Mouse (Mus musculus): ENCODE results near the gene Olfr812. TPM values are rescaled to one million over a fixed set of nuclear protein-coding genes. Genes with fewer than 3 reads are reported as not detected.
"Not testable (repeated sequence)": the region's sequence is repeated elsewhere in the genome, so short reads cannot be mapped to it uniquely, and the experiment has no call there.

Gene Olfr812
- total RNA-seq (2014; rRNA removed) (not detected in 2 replicates), polyA plus RNA-seq (2015; fragmentation: Nextera tagmentation; extraction: Ambion mirVana) (not detected in 2 replicates)

DNA sequence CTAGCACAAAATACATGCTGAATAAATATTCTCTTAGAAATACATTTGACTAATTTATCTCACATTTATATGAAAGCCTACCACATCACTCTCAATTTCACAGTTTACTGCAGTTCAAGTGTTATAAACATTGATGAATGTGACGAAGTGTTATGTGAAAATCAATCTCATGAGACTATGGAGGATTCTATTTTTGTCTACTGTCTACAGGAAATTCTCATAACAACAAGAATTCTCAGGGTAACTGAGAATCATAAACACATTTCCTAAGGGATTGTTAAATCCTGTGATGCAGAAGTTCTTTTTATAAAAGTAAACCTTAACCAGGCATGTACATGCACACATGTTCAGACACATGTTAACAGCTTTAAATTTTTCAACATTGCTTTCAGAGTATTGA lies at the start of gene Olfr812:
Gene Olfr812, minus strand, starts transcription at position 101 of the 400 bp plus-strand sequence.
- Histone ChIP-seq H3K9ac (replicated peaks; ENCODE audit: low read length) (no peak within 1 kb of the TSS), H3K36me3 (ENCODE audit: insufficient read depth, low read length) (no peaks in the 10 kb centered on the region), H3K4me2 (ENCODE audit: low read depth, low read length) (no peak within 1 kb of the TSS), H3K27ac (no peak within 1 kb of the TSS), H3K4me3 (ENCODE audit: low read length) (no peak within 1 kb of the TSS), H3K9me3 (ENCODE audit: low read length) (no peaks in the 10 kb centered on the region), H3K27me3 (ENCODE audit: insufficient read depth, low read length) (no peaks in the 10 kb centered on the region), H3K4me1 (ENCODE audit: insufficient read depth, low read length) (no peaks in the 10 kb centered on the region)
- WGBS, result 67% methylated on average over 1 of the region's 1 CpGs
- TF ChIP-seq CTCF (IDR thresholded peaks at IDR 0.05; ENCODE audit: low read depth), result no peak
- DNase-seq (ENCODE audit: low spot score) (no peak), ATAC-seq (no peak)

DNA sequence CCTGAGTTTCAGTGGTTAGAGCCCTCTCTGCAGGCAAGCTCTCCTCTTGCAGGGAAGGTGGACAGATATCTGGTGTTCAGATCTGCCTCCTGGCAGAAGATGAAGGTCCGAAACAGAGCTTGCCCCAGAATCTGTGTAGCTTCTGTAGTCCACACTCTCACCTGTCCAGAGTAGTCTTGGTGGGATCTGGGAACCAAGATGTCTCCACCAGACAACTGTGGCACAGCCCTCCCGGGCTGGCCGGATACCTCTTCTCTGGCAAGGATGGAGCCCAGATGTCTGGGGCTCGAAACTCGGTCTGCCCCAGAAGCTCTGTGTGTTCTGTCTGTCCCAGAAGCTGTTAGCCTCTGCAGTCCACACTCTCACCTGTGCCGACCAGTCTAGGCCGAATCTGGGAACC lies 40.0 kb upstream of the Olfr812 start:
- WGBS, result 92% methylated on average over 7 of the region's 7 CpGs
- Histone ChIP-seq H3K9ac (replicated peaks; ENCODE audit: low read length) (no peak overlapping the region), H3K4me2 (ENCODE audit: low read depth, low read length) (no peak overlapping the region), H3K27me3 (ENCODE audit: insufficient read depth, low read length) (no peaks in the 10 kb centered on the region), H3K27ac (no peak overlapping the region), H3K9me3 (ENCODE audit: low read length) (no peaks in the 10 kb centered on the region), H3K36me3 (ENCODE audit: insufficient read depth, low read length) (no peaks in the 10 kb centered on the region), H3K4me1 (ENCODE audit: insufficient read depth, low read length) (no peaks in the 10 kb centered on the region), H3K4me3 (ENCODE audit: low read length) (no peak overlapping the region)
- no peak for ATAC-seq
- DNase-seq (ENCODE audit: low spot score), result no peak
- no peak for TF ChIP-seq CTCF (IDR thresholded peaks at IDR 0.05; ENCODE audit: low read depth)

DNA sequence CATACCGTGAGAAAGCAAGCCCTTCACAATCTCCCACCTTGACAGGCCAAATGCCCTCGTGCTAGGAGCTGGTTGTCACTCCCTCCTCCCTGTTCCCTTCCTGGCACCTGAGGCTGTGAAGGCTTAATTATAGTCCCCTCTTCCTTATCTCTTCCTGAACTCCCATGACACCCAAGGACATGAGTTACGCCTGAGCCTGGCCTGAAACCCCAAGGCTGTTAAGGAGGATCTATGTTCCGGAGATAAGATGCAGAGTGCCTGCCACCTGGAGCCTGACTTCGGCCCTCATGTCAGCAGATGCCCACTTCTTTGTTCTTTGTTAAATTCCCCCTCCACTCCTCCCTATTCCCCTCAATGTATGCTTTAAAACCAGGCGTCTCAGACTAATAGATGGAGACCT lies 39.6 kb upstream of the Olfr812 start:
- DNase-seq (ENCODE audit: low spot score); H3K4me1 ChIP-seq (ENCODE audit: insufficient read depth, low read length); H3K27ac ChIP-seq; H3K27me3 ChIP-seq (ENCODE audit: insufficient read depth, low read length); H3K9ac ChIP-seq (replicated peaks; ENCODE audit: low read length); H3K9me3 ChIP-seq (ENCODE audit: low read length); H3K36me3 ChIP-seq (ENCODE audit: insufficient read depth, low read length); H3K4me3 ChIP-seq (ENCODE audit: low read length); H3K4me2 ChIP-seq (ENCODE audit: low read depth, low read length); ATAC-seq: not testable (repeated sequence)
- WGBS, result 89% methylated on average over 6 of the region's 6 CpGs

DNA sequence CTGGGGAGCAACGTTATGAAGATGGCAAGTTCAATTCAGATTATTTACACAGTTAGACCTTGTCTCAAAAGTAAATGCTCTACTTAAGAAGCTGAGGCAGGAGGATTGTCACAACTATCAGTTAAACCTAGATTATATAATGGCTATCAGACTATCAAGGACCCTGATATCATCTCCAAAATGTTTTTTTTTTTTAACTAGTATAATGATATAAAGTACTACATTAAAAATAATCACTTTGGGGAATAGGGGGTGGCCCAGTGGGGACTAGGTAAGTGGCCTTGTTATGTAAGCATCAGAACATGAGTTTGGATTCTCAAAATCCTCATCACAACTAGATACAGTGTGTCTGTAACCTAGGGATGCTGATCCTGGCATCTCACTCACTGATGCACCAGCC lies 33.9 kb upstream of the Olfr812 start, which contains the start of gene Olfr814:
Gene Olfr814, minus strand, starts transcription at position 101 of the 400 bp plus-strand sequence.
- not testable (repeated sequence) for H3K9me3 ChIP-seq (ENCODE audit: low read length); DNase-seq (ENCODE audit: low spot score); H3K36me3 ChIP-seq (ENCODE audit: insufficient read depth, low read length); ATAC-seq; H3K27me3 ChIP-seq (ENCODE audit: insufficient read depth, low read length); H3K27ac ChIP-seq; H3K4me1 ChIP-seq (ENCODE audit: insufficient read depth, low read length); H3K4me2 ChIP-seq (ENCODE audit: low read depth, low read length); H3K4me3 ChIP-seq (ENCODE audit: low read length); H3K9ac ChIP-seq (replicated peaks; ENCODE audit: low read length)
- WGBS, result no CpG with 5 or more reads among the region's 1 CpGs

DNA sequence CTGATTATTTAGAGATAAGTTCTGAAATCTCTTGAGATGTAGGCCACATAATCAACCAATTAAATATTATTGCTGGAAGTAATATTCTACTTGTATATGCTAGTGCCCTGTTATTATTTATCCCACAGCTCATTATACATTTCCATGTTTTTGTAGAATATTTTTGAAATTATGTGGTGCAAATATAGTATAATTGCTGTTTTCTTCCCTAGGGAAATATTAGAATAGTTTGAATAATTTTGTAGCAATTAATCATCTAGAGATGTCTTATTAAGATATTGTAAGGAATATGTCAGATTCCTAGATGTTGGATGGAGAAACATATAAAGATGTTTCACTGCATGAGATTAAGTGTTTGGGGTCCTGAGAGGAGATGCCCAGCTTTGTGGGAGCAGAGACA lies 9.2 kb upstream of the Olfr812 start, which contains the start of gene Olfr813:
Gene Olfr813, plus strand, starts transcription at position 301 of the 400 bp plus-strand sequence.
- no peak for DNase-seq (ENCODE audit: low spot score)
- no peaks in the 10 kb centered on the region for H3K4me1 ChIP-seq (ENCODE audit: insufficient read depth, low read length)
- H3K4me2 ChIP-seq (ENCODE audit: low read depth, low read length), result no peak within 1 kb of the TSS
- H3K27me3 ChIP-seq (ENCODE audit: insufficient read depth, low read length), result no peaks in the 10 kb centered on the region
- H3K4me3 ChIP-seq (ENCODE audit: low read length), result no peak within 1 kb of the TSS
- no peaks in the 10 kb centered on the region for H3K36me3 ChIP-seq (ENCODE audit: insufficient read depth, low read length)
- TF ChIP-seq CTCF (IDR thresholded peaks at IDR 0.05; ENCODE audit: low read depth), result no peak
- no peak for ATAC-seq
- H3K9ac ChIP-seq (replicated peaks; ENCODE audit: low read length), result no peak within 1 kb of the TSS
- H3K9me3 ChIP-seq (ENCODE audit: low read length), result no peaks in the 10 kb centered on the region
- no peak within 1 kb of the TSS for H3K27ac ChIP-seq

DNA sequence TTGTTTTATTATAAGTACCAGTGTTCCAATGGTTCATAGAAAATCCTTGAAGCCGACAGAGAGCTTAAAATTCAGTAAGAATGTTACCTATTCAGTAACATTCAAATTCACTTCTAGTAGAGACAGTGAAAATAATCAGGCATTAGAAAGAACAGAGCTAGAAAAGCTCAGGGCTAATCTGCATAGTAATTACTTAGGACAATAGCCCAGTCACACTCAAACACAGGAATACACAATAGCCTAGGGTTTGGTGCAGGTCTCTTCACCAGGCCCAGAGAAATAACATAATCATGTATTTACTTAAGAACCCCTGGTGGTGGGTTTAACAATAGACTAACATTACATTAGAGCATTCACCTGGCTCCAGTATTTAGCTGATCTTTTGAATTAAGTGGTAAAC lies 1.4 kb upstream of the Olfr812 start:
- Histone ChIP-seq H3K4me3 (ENCODE audit: low read length) (no peak overlapping the region), H3K36me3 (ENCODE audit: insufficient read depth, low read length) (no peaks in the 10 kb centered on the region), H3K9me3 (ENCODE audit: low read length) (no peaks in the 10 kb centered on the region), H3K27ac (no peak overlapping the region), H3K9ac (replicated peaks; ENCODE audit: low read length) (no peak overlapping the region), H3K27me3 (ENCODE audit: insufficient read depth, low read length) (no peaks in the 10 kb centered on the region), H3K4me2 (ENCODE audit: low read depth, low read length) (no peak overlapping the region), H3K4me1 (ENCODE audit: insufficient read depth, low read length) (no peaks in the 10 kb centered on the region)
- no peak for TF ChIP-seq CTCF (IDR thresholded peaks at IDR 0.05; ENCODE audit: low read depth)
- no peak for ATAC-seq
- DNase-seq (ENCODE audit: low spot score), result no peak
- WGBS, result 45% methylated on average over 1 of the region's 1 CpGs

DNA sequence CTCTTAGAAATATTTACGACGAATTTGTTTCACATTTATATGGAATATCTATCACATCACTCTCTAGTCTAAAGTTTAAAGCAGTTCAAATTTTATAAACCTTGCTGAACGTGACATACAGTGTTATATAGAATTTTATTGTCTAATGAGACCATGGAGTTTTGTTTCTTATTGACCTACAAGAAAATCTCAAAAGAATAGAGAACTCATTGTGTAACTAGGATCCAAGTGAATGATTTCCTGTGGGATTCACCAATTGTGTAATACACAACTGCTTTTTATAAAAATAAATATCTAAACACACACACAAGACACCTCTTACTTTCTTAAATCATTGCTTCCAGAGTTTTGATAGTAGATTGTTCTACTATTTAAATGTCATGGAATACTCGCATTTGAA lies 41.6 kb downstream of the Olfr812 start, which contains the start of gene Olfr811:
Gene Olfr811, minus strand, starts transcription at position 101 of the 400 bp plus-strand sequence.
- no peak for TF ChIP-seq CTCF (IDR thresholded peaks at IDR 0.05; ENCODE audit: low read depth)
- H3K9ac ChIP-seq (replicated peaks; ENCODE audit: low read length), result no peak within 1 kb of the TSS
- DNase-seq (ENCODE audit: low spot score) (no peak), ATAC-seq (no peak)
- no peaks in the 10 kb centered on the region for H3K4me1 ChIP-seq (ENCODE audit: insufficient read depth, low read length)
- no peaks in the 10 kb centered on the region for H3K9me3 ChIP-seq (ENCODE audit: low read length)
- no peaks in the 10 kb centered on the region for H3K36me3 ChIP-seq (ENCODE audit: insufficient read depth, low read length)
- H3K27ac ChIP-seq, result no peak within 1 kb of the TSS
- no peak within 1 kb of the TSS for H3K4me2 ChIP-seq (ENCODE audit: low read depth, low read length)
- H3K27me3 ChIP-seq (ENCODE audit: insufficient read depth, low read length), result no peaks in the 10 kb centered on the region
- WGBS, result 87% methylated on average over 4 of the region's 4 CpGs
- H3K4me3 ChIP-seq (ENCODE audit: low read length), result no peak within 1 kb of the TSS
